In the genomic region with DNA sequence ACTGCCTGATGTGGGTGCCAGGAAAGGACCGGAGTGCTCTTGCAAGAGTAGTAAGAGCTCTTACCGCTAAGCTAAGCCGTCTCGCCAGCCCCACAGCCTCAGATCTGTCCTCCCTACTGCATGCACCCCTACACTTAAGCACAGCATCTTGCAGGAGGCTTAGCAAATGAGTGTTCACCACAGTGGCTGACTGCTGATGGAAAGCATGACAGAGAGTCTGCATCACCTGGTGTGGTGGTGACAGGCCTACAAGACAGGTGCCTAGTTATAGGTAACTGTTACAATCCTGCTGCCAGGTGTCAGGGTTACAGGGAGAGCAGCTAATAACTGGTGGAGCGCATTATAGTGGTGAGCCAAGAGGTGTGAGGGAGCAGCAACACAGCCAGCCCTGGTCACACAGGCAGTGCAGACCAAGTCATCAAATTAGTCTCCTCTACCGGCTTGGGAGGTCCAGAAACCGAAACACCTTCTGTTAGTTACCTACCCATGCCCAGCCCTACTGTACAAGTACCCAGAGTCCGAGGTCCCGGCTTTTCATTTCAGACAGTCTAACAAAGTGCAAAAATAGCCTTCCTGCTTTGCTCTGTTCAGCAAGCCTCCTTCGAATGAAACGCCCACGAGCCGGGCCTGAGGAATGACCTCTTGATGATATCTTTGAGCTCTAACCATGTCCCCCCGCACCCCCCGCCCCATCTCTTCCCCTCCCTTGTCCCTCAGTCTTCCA, we compare ENCODE assay signal across 8 mouse cellular contexts. TPM values are rescaled to one million over a fixed set of nuclear protein-coding genes. Genes with fewer than 3 reads are reported as not detected.
DNase-seq lines count a peak whose midpoint lies in the region; ATAC-seq and TF ChIP-seq lines count a peak whose summit lies in the region.

No protein-coding gene starts in this region.

- peak overlapping the region; percentile 94 for H3K4me2 ChIP-seq in forebrain, embryonic 12.5 days
- H3K4me2 ChIP-seq in limb, embryonic 14.5 days (replicated peaks; ENCODE audit: low read depth, low read length, severe bottlenecking), result peak overlapping the region; percentile 95

- peak overlapping the region; percentile 86 for H3K27ac ChIP-seq in forebrain, embryonic 12.5 days
- H3K27ac ChIP-seq in limb, embryonic 14.5 days (replicated peaks; ENCODE audit: low read depth, low read length), result peak overlapping the region; percentile 85
- H3K27ac ChIP-seq in olfactory bulb, adult 2 months (ENCODE audit: insufficient read depth, low read depth, low read length), result peak overlapping the region; percentile 78; the same call in 1 of the 2 replicates

- 11% methylated on average over 15 of the region's 15 CpGs for WGBS in forebrain, embryonic 12.5 days
- 8% methylated on average over 15 of the region's 15 CpGs for WGBS in limb, embryonic 14.5 days
- 18% methylated on average over 15 of the region's 15 CpGs for WGBS in olfactory bulb, adult 2 months

- TF ChIP-seq POLR2A in limb, embryonic 14.5 days (IDR thresholded peaks at IDR 0.05; ENCODE audit: borderline replicate concordance, extremely low read depth, insufficient read depth, insufficient read length), result no peak
- TF ChIP-seq POLR2A in olfactory bulb, adult 2 months (IDR thresholded peaks at IDR 0.05; ENCODE audit: insufficient read depth, low read depth, low read length), result no peak

- H3K4me3 ChIP-seq in forebrain, embryonic 12.5 days (replicated peaks), result peak overlapping the region; percentile 68
- peak overlapping the region; percentile 88 for H3K4me3 ChIP-seq in limb, embryonic 14.5 days (replicated peaks; ENCODE audit: low read length)
- peak overlapping the region; percentile 76 for H3K4me3 ChIP-seq in olfactory bulb, adult 2 months (ENCODE audit: insufficient read depth, low read depth, low read length)

- no peak for TF ChIP-seq CTCF in olfactory bulb, adult 2 months (IDR thresholded peaks at IDR 0.05; ENCODE audit: insufficient read depth, low read depth, low read length)

- H3K27me3 ChIP-seq in forebrain, embryonic 12.5 days, result peaks cover 11% of the 10 kb centered on the region; the same call in 1 of the 2 replicates
- no peaks in the 10 kb centered on the region for H3K27me3 ChIP-seq in limb, embryonic 14.5 days (ENCODE audit: control insufficient read depth, insufficient read depth, low read length)

- H3K9me3 ChIP-seq in forebrain, embryonic 12.5 days, result no peaks in the 10 kb centered on the region
- no peaks in the 10 kb centered on the region for H3K9me3 ChIP-seq in limb, embryonic 14.5 days (ENCODE audit: control insufficient read depth, low read length)

- H3K4me1 ChIP-seq in forebrain, embryonic 12.5 days, result peaks cover 50% of the 10 kb centered on the region
- peaks cover 39% of the 10 kb centered on the region for H3K4me1 ChIP-seq in limb, embryonic 14.5 days (ENCODE audit: control insufficient read depth, insufficient read depth, low read length)
- H3K4me1 ChIP-seq in olfactory bulb, adult 2 months (ENCODE audit: control insufficient read depth, insufficient read depth, low read length), result peaks cover 43% of the 10 kb centered on the region

- no peaks in the 10 kb centered on the region for H3K36me3 ChIP-seq in forebrain, embryonic 12.5 days (replicated peaks)
- no peaks in the 10 kb centered on the region for H3K36me3 ChIP-seq in limb, embryonic 14.5 days (ENCODE audit: control insufficient read depth, insufficient read depth, low read length)

- peak; percentile 37 for ATAC-seq in forebrain, embryonic 12.5 days (ENCODE audit: low FRiP score)
- no peak for ATAC-seq in limb, embryonic 14.5 days (ENCODE audit: low FRiP score, low read depth)

- peak overlapping the region; percentile 90 for H3K9ac ChIP-seq in forebrain, embryonic 12.5 days
- peak overlapping the region; percentile 86 for H3K9ac ChIP-seq in limb, embryonic 14.5 days (ENCODE audit: low read depth, low read length, severe bottlenecking)

- peak; percentile 64 to 69 for DNase-seq in lung, adult 18-20 months
- DNase-seq in lung, postnatal 14 days, result no peak
- no peak for DNase-seq in limb, embryonic 14.5 days (ENCODE audit: low spot score)
- no peak for DNase-seq in cerebellum, adult 9-11 months
- no peak for DNase-seq in layer of hippocampus, postnatal 36 days
- no peak for DNase-seq in right cerebral cortex, postnatal 14 days

RNA-seq across cellular contexts. Expression of a gene that starts 0.8 kb away (rescaled TPM):
- polyA plus RNA-seq in forebrain, embryonic 12.5 days (2016; fragmentation: Nextera tagmentation; extraction: Ambion mirVana), result 24.6 and 27.3 TPM in 2 replicates
- 73.5 and 81.0 TPM in 2 replicates for polyA plus RNA-seq in limb, embryonic 14.5 days (2012; rRNA removed)
- polyA plus RNA-seq in limb, embryonic 14.5 days (2014; fragmentation: Nextera tagmentation; extraction: Ambion mirVana), result 45.9 and 46.2 TPM in 2 replicates
- polyA plus RNA-seq in olfactory bulb, adult 2 months (2012; ENCODE audit: insufficient read depth, insufficient read length, low replicate concordance, missing spikeins), result not detected in 2 replicates
- total RNA-seq in layer of hippocampus, postnatal 36 days (2021), result 10 to 100 TPM; 14.0 to 17.7 TPM

RNA-seq across cellular contexts. Expression of a gene that starts 28.1 kb away (rescaled TPM):
- 68.5 and 73.5 TPM in 2 replicates for polyA plus RNA-seq in forebrain, embryonic 12.5 days (2016; fragmentation: Nextera tagmentation; extraction: Ambion mirVana)
- 22.2 and 22.3 TPM in 2 replicates for polyA plus RNA-seq in limb, embryonic 14.5 days (2012; rRNA removed)
- 15.8 and 20.8 TPM in 2 replicates for polyA plus RNA-seq in limb, embryonic 14.5 days (2014; fragmentation: Nextera tagmentation; extraction: Ambion mirVana)
- polyA plus RNA-seq in olfactory bulb, adult 2 months (2012; ENCODE audit: insufficient read depth, insufficient read length, low replicate concordance, missing spikeins), result 182 and 623 TPM in 2 replicates
- 100 to 1,000 TPM; 561 to 604 TPM for total RNA-seq in layer of hippocampus, postnatal 36 days (2021)

Comparison
In these comparisons a context has a peak if more than half of its experiments do, and no peak if none do; other contexts are left out.
1. DNase-seq: peak in lung, adult 18-20 months (2 of 2); none in lung, postnatal 14 days (single experiment), limb, embryonic 14.5 days (single experiment), cerebellum, adult 9-11 months (single experiment), layer of hippocampus, postnatal 36 days (0 of 2) and right cerebral cortex, postnatal 14 days (single experiment).
2. Peak in every context shown above with its lines, with median percentiles within 50 percentile points of each other: H3K27ac ChIP-seq and H3K4me3 ChIP-seq.